Mouse (Mus musculus) liver (tissue): ENCODE measurements around the gene Kif1a.
A peak's percentile ranks its signal among the peaks of the same experiment; 100 is the strongest.

ENCODE experiments used
- DNase-seq: peaks from one replicate; pipeline ENCODE4 v3.0.0-alpha.2; 2020; ENCODE audit warnings: mixed read lengths

Gene Kif1a

DNA sequence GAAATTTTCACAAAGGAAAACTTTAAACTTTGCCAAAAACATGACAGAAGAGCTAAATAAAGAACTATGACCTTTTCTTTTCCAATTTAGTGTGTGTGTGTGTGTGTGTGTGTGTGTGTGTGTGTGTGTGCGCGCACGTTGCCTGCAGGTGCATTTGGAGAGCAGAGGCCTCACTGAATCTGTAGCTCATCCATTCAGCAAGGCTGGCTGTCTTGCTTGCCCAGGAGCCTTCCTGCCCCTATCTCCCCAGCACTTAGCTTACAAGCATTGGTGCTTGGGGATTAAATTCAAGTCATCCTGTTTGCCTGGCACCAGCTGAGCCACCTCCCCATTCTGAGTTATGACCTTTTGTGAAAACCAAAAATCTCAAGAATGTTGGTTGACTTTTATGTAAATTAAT lies 9.2 kb downstream of the Kif1a start:
- no peak for DNase-seq

DNA sequence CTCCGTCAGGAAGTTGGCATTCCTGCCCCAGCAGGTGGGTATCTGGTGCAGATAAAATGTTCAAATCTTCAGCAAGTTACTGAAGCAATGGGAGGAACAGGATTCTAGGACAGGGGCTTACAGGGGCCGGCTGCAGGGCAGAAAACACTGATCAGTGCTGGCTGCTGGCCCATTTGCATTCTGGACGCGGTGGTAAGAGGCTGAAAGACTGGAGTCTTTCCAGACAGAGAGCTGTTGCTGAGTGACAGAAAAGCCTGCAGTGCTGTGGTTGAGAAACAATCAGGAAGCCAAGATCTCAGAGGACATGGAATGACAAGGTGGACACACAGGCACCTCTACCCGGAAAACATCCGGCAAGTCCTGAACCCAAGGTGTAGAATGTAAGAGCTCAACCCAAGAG lies 16.6 kb downstream of the Kif1a start:
- DNase-seq = no peak

DNA sequence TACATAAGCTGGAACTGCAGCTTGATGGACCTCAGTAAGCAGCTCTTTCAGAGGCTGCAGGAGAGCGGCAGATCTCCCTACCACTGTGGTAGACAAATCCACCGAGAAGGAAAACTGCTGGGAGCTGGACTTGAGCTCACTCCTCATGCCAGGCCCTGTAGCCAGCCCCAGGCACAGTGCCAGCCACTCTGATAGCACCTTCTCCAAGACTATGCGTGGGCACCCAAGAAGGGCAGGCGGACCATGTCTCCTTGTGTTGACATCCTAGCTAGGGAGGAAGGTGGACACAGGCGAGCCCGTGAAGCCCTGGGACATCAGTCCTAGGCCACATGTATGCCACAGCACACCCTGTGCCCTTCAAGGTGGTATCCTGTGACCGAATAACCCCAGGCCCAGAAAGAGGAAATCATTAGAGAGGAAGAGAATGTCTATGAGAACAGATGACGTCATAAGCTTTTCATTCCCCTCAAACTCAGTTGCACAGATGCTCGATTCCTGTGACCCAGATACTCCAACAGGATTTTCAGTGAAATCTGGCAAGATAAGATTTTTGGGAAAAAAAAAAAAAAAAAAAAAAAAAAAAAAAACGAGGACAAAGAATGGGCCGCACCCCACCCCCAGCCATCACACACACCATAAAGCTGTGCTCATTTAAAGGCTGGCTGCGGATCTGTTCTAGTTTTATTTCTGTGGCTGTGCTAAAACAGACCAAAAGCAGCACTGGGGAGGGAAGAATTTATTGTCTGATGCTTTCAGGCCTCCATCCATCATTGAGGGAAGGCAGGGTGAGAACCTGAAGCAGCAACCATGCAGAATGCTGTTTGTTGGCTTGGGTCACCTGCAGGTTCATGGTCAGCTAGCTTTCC lies 18.1 kb downstream of the Kif1a start:
- DNase-seq = no peak

DNA sequence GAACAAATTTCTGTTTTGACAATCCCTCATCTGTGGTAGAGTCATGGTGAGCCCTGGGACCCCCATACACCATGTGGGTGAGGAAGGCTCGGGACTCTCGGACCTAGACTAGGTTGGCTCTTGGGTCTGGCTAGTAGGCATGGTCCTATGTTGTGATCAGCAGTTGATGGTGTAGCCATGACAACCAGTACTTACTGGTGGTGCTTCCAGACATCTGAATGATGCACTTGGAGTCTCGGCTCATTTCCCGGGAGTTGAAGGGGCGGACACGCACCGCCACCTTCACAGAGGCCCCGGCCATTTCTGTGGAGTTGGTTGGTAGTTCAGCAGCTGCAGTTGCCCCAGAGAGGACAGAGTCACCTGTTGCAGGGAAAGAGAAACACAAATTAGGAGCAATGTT lies 19.6 kb downstream of the Kif1a start:
- no peak for DNase-seq

DNA sequence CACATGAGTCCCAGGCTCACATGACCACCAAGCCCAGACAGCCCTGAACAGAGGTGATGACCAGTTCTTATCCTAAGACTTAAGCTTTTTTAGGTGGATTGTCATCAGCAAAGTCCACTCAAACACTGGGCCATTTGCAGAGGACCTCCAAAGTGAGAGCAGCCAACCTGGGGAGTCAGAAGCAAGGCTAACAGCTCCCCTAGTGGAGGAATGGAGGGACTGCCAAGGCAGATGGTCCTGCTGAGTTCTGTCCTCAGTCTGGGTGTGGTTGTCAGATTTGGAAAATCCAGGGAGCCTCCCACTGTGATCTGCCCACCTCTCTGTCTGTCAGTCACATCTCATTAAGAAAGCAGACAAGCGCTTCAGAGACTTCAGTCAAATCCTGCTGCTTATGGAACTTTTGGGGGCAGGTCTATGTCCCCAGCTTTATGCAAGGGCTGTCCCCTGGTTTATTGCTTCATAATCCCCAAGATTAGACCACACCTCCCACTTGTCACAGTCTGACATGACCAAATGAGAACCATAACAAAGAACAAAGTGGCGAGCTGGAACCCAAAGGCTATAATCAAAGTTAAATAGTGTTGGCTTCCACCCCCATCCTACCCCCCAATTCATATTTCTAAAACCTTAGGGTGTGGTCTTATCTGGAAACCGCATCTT lies 20.7 kb downstream of the Kif1a start:
- DNase-seq = peak; percentile 34

DNA sequence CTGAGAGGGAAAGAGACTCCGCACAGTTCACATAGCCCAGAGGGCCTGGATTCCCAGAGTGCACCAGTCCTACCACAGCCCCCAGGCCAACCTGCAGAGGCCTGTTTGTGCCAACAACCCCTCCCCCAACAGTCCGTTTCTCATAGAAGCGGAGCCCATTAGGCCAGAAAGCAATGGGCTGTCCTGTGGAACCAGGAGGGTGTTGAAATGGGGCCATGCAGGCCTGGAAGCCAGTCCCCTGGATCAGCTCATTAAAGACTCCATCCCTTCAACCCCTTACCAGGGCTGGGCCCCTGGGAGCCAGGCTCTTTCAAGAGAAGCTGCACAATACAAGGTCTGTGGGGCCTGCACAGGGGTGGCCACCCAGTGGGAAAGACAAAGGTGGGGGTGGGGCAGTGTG lies 22.1 kb downstream of the Kif1a start:
- no peak for DNase-seq

DNA sequence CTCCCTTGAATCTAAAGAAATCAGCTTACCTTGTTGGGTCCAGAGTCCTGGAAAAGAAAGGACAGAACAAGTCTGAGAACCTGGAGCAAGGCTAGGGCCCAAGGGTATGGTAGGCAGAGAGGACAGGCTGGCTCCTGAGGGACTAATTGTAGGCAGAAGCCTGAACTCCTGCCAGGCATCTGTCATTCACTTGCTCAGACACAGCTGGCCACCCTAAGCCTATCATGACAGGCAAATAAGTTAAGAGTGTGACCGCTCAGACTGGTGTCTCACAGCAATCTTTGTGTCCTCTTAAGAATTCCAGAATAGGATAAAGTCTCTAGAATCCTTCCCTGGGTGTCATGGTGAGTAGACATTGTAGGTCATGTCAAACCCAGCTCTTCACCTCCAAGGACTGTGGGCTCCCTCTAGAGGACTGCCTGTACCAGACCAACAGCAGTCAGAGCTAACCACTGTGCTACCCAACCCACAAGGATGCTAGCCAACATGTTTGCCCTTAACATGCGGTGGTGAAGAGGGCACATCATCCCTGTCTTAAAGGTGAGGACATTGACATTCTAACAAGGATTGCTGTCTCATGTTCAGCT lies 29.4 kb downstream of the Kif1a start:
- peak; percentile 22 for DNase-seq

DNA sequence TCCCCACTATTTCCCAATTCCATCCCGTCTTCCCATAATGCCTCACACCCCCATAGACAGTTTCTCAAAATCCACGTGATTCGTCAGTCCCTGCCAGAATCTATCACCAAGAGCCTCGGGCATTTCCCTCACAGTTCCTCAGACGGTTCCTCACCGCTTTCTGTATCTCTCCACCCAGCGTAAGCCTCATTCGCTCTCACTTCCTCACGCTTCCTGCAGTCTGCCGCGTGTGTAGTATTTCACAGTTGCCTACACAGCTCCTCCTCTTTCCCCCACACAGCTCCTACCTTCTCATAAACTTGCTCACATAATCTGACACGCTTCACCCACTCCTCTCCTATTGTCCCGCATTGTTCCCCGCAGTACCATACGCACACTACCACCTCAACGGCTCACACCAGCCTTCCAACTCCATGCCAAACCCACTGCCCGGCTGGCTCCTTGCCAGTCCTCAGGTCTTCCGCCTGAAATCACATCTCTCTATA lies 30.2 kb downstream of the Kif1a start:
- DNase-seq = no peak

DNA sequence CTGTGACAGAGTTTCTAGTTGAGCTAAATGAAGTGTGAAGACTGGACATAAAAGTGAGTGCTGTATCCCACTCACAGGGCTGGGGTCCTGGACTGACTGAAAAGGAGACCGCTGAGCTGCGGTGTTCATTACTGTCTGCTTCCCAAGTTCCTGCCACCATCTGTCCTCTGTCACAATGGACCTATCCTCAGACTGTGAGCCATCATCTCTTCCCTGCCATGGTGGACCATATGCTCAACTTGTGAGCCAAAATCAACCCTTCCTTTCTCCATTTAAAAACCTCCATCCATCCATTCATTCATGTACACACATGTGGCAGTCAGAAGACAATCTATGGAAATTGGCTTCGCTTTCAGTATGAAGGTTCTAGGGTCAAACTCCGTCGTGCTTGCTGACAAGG lies 30.9 kb downstream of the Kif1a start:
- no peak for DNase-seq

DNA sequence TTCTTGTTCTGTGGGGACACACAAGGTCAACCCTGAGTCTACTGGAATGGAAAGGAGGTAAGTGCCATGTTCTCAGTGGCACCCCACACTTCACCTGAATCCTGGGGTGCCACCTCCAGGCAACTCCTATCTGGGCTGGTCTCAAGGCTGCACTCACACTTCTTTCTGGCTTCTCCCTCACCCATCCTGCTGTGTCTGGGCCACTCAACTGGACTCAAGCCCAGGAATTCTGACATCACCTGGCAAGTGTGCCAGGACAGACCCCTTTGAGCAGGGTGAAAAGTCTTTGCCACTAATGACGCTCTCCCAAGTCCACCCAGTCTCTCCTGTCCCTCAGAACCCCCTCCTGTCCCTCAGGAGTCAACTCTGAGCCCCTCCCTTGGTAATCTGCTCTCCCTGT lies 33.2 kb downstream of the Kif1a start:
- DNase-seq = no peak

DNA sequence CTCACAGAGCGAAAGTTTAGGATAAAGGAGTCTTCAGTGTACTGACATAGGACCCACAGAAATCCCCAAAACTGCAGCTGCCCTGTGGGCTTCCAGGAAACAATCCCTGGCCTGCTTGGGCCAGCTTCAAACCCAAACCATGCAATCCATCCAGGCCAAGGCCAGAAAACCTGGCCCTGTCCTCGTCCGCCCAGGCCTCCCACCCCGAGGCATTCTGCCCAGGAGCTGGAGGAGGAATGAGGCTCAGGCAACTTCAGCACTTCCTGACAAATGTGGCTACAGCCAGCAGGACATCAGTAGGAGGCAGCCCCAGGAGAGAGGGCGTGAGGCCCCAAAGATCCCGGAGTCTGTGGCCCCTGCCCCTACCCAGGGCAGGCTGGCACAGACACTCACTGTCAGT lies 36.1 kb downstream of the Kif1a start:
- no peak for DNase-seq

DNA sequence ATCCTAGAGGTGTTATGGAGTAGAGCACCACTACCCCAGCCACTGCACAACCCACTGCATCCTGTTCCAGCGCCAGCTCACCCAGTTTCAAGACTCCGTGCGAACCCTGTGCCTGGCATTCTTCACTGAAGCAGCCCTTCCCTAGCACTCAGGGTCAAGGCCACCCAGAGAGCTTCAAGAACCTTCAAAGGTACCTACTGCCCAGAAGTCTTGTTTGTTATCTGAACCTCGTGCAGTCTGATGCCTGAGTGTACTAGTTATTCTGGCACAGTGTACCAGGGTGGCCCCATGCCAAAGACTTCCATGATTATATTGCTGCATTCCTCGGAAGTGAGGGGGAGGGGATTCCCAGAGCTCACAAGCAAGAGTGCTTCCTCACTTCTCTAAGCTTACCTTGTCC lies 38.1 kb downstream of the Kif1a start:
- DNase-seq = no peak

DNA sequence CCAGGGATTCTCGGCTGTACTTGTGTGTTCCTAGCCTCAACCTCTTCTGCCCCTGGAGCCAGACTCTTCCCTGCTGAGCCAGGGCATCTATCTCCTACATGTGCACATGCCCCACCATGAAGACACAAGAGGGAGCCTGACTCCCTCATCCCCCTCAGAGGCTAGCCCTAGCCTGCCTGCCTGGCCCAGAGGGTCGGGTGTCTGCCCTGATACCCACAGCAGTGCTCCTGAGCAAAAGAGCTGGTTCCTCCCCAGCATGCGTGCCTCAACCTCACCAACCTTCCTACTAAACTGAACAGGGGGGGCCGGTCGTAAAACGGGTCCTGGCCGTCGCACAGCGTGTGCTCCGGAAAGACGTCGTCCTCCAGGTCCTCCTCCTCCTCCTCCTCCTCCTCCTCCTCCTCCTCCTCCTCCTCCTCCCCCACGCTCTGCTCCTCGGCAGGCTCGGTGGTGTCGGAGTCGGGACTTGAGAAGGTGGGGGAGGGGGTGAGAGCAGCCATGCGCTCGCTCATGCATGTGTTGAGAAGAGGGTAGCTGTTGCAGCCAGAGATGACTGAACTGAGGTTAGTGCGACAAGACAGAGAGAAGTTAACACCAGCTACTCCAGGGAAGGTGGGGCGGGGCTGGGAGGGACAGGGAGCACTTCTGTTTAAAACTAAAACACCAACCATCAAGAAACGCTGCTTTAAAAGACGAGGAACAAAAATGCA lies 50.5 kb downstream of the Kif1a start:
- DNase-seq = no peak

DNA sequence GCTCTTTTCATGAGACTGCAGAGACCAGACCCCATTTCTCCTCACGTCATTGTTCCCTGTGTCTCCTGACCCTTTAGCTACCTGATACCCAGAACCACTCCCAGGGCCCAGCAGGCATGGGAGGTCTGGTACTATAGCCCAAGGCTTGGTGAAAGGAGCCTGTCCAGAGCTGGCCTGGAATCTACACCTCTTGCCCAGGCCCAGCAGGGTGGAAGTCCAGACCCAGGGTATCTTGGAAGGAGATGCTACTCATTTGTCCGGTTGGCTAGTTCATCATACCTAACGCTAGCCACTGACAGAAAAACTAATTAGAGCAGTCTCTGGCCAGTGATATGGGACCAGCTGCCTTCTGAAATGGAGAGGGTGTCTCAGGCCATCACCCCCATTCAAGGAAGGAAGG lies 51.7 kb downstream of the Kif1a start:
- no peak for DNase-seq

DNA sequence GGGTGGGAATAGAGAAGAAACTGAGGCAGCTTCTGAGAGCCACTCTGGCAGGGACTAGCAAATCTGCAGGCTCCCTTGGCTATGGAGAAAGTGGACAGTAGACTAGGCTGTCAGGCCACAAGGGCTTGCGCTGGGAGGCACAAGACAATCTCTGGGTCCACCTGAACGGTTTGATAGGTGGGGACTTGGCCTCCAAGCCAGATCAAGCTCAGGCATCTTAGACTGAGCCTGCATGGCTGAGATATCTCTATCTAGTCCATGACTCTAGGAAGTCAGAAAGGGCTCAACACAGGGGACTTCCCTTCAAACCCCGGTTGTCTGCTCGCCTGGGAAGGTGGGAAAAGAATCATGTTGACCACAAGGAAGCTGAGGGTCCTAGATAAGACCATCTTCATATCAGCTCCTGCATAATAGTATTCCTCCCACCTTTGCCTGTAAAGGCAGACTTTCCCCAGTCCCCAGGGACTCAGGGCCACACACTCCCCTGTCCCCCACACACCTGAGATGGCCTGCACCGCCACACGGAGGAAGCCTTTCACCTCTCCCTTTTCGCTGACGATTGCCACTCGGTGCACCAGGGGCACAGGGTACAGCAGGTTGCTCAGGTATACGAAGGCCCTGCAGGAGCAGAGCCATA lies 55.5 kb downstream of the Kif1a start:
- peak; percentile 59 for DNase-seq

DNA sequence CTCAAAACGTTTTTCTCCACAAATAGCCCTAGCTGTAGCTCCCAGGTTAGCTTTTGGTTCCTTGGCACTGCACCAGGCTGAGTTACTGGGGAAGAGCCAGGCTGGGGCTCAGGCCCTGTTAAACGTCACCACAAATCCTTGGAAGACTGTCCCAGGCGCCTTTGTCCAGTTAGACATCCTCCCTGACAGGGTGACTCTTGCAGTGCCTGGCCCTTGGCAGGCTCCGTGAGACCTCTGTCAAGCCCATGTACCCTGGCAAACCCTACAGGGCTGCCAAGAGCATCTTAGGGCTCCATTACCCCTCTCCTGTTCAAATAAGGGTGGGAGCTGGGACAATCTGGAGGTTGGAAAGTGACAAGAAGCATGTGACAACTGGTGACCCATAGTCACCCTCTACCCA lies 65.8 kb downstream of the Kif1a start:
- DNase-seq = no peak

DNA sequence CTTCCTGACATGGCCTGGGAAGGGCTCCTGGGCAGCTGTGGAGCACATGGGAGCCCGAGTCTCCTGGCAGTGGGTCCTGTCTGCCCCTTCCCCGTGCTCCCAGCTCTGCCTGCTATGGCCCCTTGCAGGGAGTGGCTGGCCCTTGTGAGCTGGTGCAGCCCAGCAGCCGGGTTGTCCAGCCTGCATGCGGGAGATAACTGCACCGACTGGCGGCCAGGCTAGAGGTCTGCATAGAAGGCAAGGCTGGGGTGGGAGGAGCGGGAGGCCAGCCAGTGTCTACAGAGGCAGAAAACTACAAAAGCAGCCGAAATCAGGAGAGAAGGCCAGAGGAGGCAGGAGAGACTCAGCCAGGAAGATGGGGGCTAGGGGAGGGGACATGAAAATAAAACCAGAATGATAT lies 67.8 kb downstream of the Kif1a start:
- peak; percentile 85 for DNase-seq

DNA sequence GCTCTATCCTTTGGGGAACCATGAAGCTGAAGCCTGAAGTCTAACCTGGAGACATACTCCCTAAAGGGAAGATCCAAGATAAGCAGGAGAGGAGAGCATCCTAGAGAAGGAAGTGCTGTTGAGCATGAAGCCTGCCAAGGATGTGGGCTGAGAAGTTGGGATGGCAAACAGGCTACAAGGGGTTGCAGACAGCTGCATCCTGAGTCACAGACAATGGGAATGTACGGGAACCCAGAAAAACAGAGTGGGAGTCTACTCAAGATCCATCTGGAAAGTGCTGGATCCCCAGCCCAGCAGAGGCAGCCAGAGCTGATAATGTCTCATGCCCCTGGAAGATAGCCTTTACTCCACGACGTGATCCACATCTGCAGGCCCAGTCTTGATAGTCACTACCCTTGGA lies 70.6 kb downstream of the Kif1a start:
- DNase-seq = no peak

DNA sequence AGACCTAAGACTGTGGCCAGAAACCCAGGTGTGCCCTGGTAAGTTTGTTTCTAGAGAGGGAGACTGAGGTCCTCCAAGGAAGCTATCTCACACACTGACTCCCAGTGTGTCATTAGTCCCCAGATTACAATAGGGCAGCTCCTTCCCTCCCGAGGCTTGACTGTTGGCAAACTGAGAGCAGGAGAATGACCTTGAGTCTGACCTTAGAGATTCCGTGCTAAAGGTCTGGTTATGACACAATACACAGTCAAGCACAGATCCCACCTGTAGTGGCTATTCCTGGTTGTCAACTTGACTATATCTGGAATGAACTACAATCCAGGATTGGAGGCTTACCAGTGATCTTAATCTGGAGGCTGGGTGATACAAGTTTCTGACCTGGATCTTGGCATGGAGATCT lies 71.7 kb downstream of the Kif1a start:
- DNase-seq = no peak

DNA sequence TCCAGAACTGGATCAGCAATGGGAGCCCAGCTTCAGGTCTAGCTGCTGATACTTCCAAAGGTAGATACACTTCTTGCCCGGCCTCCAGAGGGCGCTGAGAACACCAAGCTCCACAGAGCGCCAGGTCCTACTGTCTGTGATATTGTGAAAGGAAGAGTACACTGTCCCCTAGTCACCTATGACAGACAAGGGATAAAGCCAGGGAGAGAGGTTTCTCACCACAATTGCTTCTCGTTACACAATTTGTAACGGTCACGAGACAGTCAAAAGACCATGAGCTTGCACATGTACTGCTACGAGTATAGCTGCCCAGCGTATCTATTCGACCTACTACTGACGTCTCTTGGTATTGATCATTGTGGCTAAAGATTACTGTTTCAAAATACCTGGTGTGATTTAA lies 72.4 kb downstream of the Kif1a start:
- no peak for DNase-seq

DNA sequence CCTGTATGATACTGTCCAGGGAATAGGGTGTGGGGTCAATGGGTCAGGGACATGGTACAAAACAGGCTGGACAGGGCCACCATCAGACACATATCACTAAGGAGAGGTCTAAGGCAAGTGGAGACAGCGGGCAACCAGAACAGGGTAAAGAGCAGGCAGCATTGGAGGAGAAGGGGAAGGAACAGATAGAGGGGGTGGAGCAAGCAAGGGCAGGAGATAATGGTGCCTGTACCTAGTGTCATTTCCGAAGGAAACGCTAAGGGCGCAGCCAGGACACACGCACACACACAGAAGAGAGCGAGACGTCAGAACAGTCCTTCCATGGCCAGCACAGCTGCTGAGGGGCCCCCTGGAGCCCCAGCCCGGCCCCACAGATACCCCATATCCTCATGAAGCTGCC lies 75.2 kb downstream of the Kif1a start:
- peak; percentile 12 for DNase-seq

DNA sequence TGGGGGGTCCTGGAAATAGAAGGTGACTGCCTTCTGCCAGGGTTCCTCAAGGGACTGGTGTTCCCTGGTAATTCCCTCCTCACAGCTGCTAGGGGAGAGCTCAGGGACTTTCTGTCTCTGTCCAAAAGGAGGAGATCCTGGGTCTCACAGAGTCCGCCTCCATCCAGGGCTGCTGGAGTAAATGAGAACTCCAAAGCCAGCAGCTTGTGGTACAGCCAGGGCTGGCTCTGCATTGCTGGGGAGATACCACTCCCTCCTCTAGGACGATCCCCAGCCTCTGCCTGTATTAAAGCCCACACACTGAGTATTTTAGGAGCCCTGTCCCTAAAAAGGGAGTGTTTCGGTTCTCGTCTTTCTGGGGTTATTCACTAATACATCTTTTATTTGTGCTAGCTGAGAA lies 81.1 kb downstream of the Kif1a start:
- no peak for DNase-seq

DNA sequence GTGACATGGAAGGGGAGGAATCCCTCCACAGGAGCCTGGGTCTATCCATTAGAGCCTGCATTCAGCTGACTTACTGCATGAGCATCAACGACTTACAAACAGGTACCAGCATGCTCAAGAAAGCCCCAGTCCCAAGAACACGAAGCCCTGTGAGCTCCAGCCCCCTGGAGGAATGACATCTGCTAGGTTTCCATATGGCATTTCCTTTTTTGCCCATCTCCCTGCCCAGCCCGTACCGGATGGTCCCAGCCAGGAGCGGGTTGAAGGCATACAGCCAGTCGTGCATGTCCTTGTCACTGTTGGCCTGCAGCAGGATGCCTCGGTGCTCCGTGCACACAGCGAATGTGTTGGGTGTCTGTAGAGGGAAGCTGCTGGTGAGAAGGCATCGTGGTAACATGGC lies 83.0 kb downstream of the Kif1a start:
- no peak for DNase-seq
